Mouse (Mus musculus) lung, adult 2 months (tissue): Measurements from ENCODE around the gene Numbl.

Experiments
- CTCF ChIP-seq: fragments of 200-500 bp; IDR thresholded peaks from 2 replicates; pipeline ENCODE4 v1.5.1; 2011; ENCODE audit warnings: mild to moderate bottlenecking, low read length, control low read depth; ENCODE audit not compliant: insufficient read depth
- POLR2A ChIP-seq: fragments of 200-500 bp; IDR thresholded peaks from 2 replicates; pipeline ENCODE4 v1.6.1; 2011; ENCODE audit warnings: low read depth, mild to moderate bottlenecking, control low read depth, low read length, borderline replicate concordance; ENCODE audit errors: extremely low read depth

DNA sequence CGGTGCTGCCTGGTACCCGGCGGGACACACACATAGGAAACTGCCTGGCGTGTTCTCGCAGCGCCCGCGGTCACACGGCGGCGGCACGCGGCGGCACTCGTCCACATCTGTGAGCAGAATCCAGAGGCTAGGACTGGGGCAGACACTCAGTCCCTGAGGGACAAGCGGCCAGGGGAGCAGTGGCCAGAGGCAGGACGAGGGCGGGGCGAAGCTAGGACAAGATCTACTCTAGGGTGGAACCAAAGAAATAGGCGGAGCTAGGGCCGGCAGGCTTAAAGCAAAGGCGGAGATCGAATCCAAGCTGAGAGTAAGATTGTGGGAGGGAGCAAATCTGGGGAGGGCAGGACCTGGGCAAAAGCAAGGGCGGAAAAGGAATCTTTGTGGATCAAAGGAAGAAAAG lies 67.5 kb downstream of the Numbl start:
- no peak for TF ChIP-seq POLR2A
- TF ChIP-seq CTCF: no peak
